Mouse (Mus musculus): ENCODE measurements around the gene Plac1.
"Not testable (repeated sequence)": the region's sequence is repeated elsewhere in the genome, so short reads cannot be mapped to it uniquely, and the experiment has no call there.

The Plac1 gene

DNA sequence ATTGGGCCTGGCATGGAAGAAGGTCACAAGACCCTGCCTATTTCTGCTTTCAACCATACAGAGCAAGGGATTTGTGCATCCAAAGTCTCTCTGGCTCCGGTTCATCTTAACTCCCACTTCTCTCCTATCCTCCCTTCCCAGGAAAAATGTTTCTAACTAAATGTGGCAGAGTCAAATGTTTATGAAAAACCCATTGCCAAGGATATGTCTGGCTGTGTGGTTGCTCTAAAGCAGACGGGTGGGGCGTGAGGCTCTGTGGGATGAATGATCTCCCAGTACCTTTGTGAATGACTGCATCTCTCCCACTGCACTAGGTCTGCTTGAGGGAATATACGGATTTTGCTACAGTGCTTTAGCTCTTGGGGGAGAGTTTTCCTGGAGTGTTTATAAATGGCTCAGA lies 193.9 kb downstream of the Plac1 start:
- no peak for DNase-seq (ENCODE audit: low spot score)

DNA sequence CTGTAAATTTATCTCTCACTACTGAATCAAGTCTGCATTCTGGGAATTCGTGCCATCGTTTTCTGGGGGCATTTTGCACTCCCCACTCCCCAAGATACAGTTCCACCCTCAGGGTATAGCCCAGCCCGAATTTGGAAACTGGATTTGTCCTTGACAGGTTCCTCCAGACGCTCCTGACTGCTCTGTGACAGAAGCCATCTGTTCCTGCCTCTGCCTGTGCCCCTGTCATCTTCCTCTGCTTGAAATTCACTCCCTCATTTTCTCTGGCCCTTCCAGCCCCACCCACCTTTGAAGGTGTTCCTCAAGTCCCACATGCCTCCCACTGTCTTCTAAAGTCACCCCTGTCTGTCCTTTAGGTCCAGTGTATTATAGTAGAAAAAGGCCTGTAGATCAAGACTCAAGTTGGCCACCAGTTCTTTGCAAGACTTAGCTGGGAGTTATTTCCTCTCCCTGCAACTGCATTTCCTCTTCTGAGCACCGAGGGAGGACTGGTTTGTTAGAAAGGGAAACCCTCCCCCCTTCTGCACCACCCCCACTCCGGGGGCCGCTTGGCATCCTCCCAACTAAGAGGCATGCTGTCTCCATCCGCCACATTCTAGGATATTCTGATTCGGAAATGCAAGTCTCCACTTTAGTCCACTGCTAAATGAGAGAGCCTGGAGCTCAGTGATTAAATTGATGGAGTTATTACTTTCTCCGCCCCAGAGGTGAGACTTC lies 194.6 kb downstream of the Plac1 start:
- no peak for DNase-seq (ENCODE audit: low spot score)

DNA sequence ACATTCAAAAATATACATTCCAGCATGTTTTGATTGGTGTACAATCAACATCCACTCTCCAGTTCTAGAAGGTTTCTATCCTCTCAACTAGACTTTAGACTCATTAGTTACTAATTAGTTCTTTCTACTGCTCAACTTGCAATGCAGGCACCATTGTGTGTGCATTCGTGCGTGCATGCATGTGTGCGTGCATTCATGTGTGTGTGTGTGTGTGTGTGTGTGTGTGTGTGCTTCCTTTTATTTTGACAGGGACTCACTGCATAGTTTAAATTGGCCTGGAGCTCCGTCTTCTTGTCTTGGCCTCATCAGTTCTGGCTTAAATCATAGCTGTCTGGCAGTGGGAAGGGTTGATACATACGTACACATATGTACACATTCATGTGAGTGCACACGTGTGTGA lies 198.9 kb downstream of the Plac1 start:
- no peak for DNase-seq (ENCODE audit: low spot score)

DNA sequence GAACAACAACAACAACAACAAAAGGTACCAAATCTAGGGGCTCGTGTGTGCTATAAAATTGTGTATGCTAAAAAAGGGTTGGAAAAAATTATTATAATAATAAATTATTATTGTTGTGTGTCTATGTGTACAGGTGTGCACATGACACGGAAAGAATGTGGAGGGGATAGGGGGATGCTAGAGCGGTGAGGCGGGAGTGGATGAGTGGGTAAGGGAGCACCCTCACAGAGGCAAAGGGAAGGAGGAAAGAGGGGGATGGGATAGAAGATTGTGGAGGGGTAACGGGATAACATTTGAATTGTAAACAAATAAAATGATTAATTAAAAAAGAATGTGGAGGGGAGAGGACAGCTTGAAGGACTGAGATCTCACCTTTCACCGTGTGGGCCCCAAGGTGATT lies 199.8 kb downstream of the Plac1 start:
- DNase-seq (ENCODE audit: low spot score): no peak

DNA sequence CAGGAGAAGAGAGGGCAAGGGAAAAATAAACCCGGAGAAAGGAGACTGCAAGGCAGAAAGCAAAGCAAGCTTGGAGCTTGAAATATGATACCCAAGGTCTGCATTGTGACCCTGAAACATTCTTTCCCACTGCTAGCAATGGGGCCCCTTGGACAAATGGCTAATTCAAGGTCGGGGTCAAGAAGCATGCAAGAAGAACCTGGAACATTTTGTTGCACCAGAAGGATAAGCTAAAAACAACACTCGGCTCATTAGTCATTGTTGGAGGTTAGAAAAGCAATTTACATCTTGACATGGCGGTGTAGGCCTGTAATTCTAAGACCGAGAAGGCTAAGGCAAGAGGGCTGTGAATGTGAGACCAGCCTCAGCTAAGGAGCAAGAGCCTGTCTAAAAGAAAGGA lies 200.3 kb downstream of the Plac1 start:
- no peak for DNase-seq (ENCODE audit: low spot score)

DNA sequence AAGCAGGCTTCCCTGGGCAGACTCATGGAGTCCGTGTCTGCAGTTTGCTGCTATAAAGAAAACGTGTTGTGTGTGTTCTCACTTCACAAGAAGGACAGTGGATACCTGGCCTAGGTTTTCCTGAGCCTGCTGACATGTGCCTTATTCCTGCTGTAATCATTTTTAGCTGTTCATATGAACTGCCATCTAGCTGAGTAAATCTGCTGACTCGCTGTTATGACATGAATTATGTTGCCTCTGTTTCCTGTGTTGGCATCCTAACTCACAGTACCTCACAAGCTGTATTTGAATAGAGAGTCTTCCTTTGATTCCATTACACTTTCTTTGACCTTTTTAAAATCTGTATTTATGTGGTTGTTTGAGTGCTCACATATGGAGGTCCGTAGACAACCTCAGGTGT lies 201.7 kb downstream of the Plac1 start:
- DNase-seq (ENCODE audit: low spot score): no peak

DNA sequence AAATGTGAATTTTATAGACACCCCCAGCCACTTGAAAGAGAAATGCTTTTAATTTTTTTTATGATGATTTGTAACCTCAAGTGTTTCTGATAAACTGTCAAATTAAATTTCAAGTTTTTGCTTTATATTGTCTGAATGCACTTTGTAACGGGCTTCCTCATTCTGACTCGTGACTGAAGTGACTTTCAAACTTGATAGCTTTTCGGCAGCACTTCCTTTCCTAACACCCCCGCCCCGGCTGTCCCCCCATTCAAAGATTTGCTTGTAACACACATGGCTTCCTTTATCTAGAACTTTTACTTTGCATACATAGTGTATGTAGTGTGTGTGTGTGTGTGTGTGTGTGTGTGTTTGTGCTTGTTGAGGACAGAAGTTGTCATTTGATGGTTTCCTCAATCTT lies 210.4 kb downstream of the Plac1 start:
- no peak for DNase-seq (ENCODE audit: low spot score)

DNA sequence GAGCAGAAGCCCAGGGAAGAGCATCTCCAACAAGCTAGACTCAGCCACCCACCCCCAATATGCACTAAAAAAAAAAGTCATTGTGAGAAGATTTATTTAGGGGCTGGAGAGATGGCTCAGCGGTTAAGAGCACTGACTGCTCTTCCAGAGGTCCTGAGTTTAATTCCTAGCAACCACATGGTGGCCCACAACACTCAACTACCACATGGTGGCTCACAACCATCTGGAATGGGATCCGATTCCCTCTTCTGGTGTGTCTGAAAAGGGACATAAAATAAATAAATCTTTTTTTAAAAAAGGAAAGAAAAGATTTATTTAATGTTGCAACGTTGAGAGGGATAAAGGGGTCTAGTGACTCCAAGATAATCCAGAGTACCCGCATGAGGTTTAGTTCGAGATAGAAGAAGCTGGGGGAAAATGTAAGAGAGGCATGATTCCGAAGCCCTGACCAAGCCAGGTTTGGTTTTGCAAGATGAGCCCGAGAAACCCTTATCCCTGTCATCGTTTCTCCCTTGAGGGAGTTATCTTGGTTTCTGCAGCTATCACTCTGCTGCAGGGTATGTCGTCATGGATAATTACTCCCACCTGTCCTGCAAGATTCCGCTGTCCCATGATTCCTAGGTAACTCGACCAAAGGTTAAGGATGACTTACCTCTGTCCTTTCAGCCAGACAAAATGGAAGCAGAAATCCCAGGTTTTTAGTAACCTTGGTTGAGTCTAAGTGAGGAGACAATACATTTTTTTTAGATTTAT lies 214.3 kb downstream of the Plac1 start:
- DNase-seq (ENCODE audit: low spot score): no peak

DNA sequence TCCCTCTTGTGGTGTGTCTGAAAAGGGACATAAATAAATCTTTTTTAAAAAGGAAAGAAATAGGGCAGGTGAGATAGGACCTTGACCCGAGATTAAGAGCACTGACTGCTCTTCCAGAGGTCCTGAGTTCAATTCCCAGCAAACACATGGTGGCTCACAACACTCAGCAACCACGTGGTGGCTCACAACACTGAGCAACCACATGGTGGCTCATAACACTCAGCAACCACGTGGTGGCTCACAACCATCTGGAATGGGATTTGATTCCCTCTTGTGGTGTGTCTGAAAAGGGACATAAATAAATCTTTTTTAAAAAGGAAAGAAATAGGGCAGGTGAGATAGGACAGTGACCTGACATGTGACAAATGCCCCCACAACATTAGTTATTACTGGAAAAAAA lies 215.6 kb downstream of the Plac1 start:
- DNase-seq (ENCODE audit: low spot score): not testable (repeated sequence)

DNA sequence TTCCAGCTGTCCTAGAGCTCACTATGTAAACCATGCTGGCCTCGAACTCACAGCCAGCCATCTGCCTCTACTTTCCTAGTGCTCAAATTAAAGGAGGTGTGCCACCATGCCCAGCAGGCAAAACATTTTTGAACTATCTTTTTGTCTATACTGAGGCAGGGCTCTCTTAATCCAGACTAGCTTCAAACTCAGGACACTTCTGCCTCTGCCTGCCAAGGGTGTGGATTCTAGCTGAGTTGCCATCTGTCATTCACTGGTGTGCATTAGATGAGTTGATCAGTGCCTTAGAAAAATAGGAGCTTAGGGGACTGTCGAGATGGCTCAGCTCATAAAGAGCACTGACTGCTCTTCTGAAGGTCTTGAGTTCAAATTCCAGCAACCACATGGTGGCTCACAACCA lies 216.9 kb downstream of the Plac1 start:
- no peak for DNase-seq (ENCODE audit: low spot score)
